Mouse (Mus musculus): ENCODE measurements at regions not wholly inside any gene's neighbourhood (a gene's known extent, or its start where the extent isn't known, plus 50 kb on each side); places are given as distances from the start of the nearest gene placed in this dataset.

GRCm38 (mm10) chr5:47385930-47386329, 597.0 kb upstream of the Slit2 start:
- no peak for TF ChIP-seq CTCF (IDR thresholded peaks at IDR 0.05; ENCODE audit: extremely low read depth, insufficient read depth, low read length)
- TF ChIP-seq POLR2A (IDR thresholded peaks at IDR 0.05; ENCODE audit: extremely low read depth, insufficient read depth, low read length): no peak

All from cortical plate, adult 2 months (tissue).